In genomic region chr12:98741011-98741501, GRCm38 (mm10) we compare ENCODE assay signal across 9 mouse cellular contexts. TPM values are rescaled to one million over a fixed set of nuclear protein-coding genes. Genes with fewer than 3 reads are reported as not detected.
DNase-seq lines count a peak whose midpoint lies in the region; ATAC-seq and TF ChIP-seq lines count a peak whose summit lies in the region.
"Had no signal": no experiment of that assay in that cellular context is flagged by ENCODE, and none has a peak within 500 bp of the region (broad histone marks: within the 10 kb centered on the region; RNA-seq: fewer than 3 reads in every experiment).

No protein-coding gene starts in this region.

- no peaks in the 10 kb centered on the region for H3K9me3 ChIP-seq in liver, embryonic 12.5 days (replicated peaks)
- H3K9me3 ChIP-seq in heart, postnatal 0 days (replicated peaks; ENCODE audit: control insufficient read depth, low read length): no peaks in the 10 kb centered on the region
- no peaks in the 10 kb centered on the region for H3K9me3 ChIP-seq in midbrain, embryonic 16.5 days (replicated peaks; ENCODE audit: control insufficient read depth, low read length, poor library complexity, severe bottlenecking)

- no peak overlapping the region for H3K9ac ChIP-seq in liver, embryonic 12.5 days
- no peak overlapping the region for H3K9ac ChIP-seq in heart, postnatal 0 days (replicated peaks; ENCODE audit: low read depth, low read length)
- no peak overlapping the region for H3K9ac ChIP-seq in midbrain, embryonic 16.5 days (ENCODE audit: low read depth, low read length)

- TF ChIP-seq POLR2A in kidney, adult 2 months (IDR thresholded peaks at IDR 0.05; ENCODE audit: low read depth, low read length): no peak

- H3K4me3 ChIP-seq in liver, embryonic 12.5 days: no peak overlapping the region
- H3K4me3 ChIP-seq in heart, postnatal 0 days (ENCODE audit: low read depth, low read length): no peak overlapping the region
- H3K4me3 ChIP-seq in midbrain, embryonic 16.5 days (ENCODE audit: low read depth, low read length): no peak overlapping the region
- no peak overlapping the region for H3K4me3 ChIP-seq in kidney, adult 2 months (ENCODE audit: insufficient read depth, low read depth, low read length)

- no peak for TF ChIP-seq CTCF in heart, postnatal 0 days (IDR thresholded peaks at IDR 0.05; ENCODE audit: low read depth)
- no peak for TF ChIP-seq CTCF in kidney, adult 2 months (conservative IDR thresholded peaks at IDR 0.05; ENCODE audit: insufficient read depth, insufficient read length, low read depth, low read length)

- no peak overlapping the region for H3K27ac ChIP-seq in liver, embryonic 12.5 days
- peak overlapping the region; percentile 81 for H3K27ac ChIP-seq in heart, postnatal 0 days (ENCODE audit: low read depth)
- no peak overlapping the region for H3K27ac ChIP-seq in midbrain, embryonic 16.5 days (ENCODE audit: low read length)
- H3K27ac ChIP-seq in kidney, adult 2 months (ENCODE audit: insufficient read depth, low read depth, low read length): no peak overlapping the region

- ATAC-seq in liver, embryonic 12.5 days: 0 out of 2 replicates have a peak, but pooled peaks have one; percentile 9
- peak; percentile 44 for ATAC-seq in heart, postnatal 0 days (ENCODE audit: insufficient read depth, low read depth)
- ATAC-seq in midbrain, embryonic 16.5 days: peak; percentile 20; the same call in 1 of the 2 replicates
- ATAC-seq: inflammation-experienced regulatory T-cells, adult 6 months had no signal

- no peak for TF ChIP-seq EP300 in heart, postnatal 0 days (IDR thresholded peaks at IDR 0.05; ENCODE audit: low read depth)

- peaks cover 57% of the 10 kb centered on the region for H3K27me3 ChIP-seq in liver, embryonic 12.5 days (replicated peaks)
- H3K27me3 ChIP-seq in heart, postnatal 0 days (ENCODE audit: control insufficient read depth, insufficient read depth, low read length): no peaks in the 10 kb centered on the region
- peaks cover 7% of the 10 kb centered on the region; the same call in 1 of the 2 replicates for H3K27me3 ChIP-seq in midbrain, embryonic 16.5 days (ENCODE audit: control insufficient read depth, insufficient read depth, low read depth, low read length)
- no peaks in the 10 kb centered on the region for H3K27me3 ChIP-seq in kidney, adult 2 months (replicated peaks; ENCODE audit: control insufficient read depth, insufficient read depth, low read length)

- no peak overlapping the region for H3K4me2 ChIP-seq in liver, embryonic 12.5 days
- H3K4me2 ChIP-seq in heart, postnatal 0 days (ENCODE audit: low read depth, low read length): 0 out of 2 replicates have a peak overlapping the region, but pooled peaks have one; percentile 5
- no peak overlapping the region for H3K4me2 ChIP-seq in midbrain, embryonic 16.5 days (ENCODE audit: low read length)

- peak; percentile 9 to 43 for DNase-seq in adrenal gland, postnatal 36 days
- DNase-seq in adrenal gland, postnatal 25 days: no peak
- DNase-seq in liver: no peak
- DNase-seq in heart, postnatal 0 days (ENCODE audit: low spot score): peak; percentile 62
- DNase-seq in cerebellum, postnatal 25 days: no peak
- no peak for DNase-seq in kidney, adult 2 months

- H3K36me3 ChIP-seq in liver, embryonic 12.5 days: no peaks in the 10 kb centered on the region
- no peaks in the 10 kb centered on the region for H3K36me3 ChIP-seq in heart, postnatal 0 days (replicated peaks; ENCODE audit: control insufficient read depth, insufficient read depth, low read length)
- H3K36me3 ChIP-seq in midbrain, embryonic 16.5 days (ENCODE audit: control insufficient read depth, insufficient read depth, low read length): no peaks in the 10 kb centered on the region
- no peaks in the 10 kb centered on the region for H3K36me3 ChIP-seq in kidney, adult 2 months (ENCODE audit: control insufficient read depth, insufficient read depth, low read length)

- WGBS in liver, embryonic 12.5 days (ENCODE audit: insufficient replicate concordance): 38% methylated on average over 3 of the region's 3 CpGs
- WGBS in heart, postnatal 0 days: 30% methylated on average over 3 of the region's 3 CpGs
- 65% methylated on average over 3 of the region's 3 CpGs for WGBS in midbrain, embryonic 16.5 days
- 43% methylated on average over 3 of the region's 3 CpGs for WGBS in kidney, adult 2 months

- H3K4me1 ChIP-seq in liver, embryonic 12.5 days: peaks cover 7% of the 10 kb centered on the region
- H3K4me1 ChIP-seq in heart, postnatal 0 days (ENCODE audit: control insufficient read depth, insufficient read depth): peaks cover 18% of the 10 kb centered on the region
- H3K4me1 ChIP-seq in midbrain, embryonic 16.5 days (ENCODE audit: control insufficient read depth, insufficient read depth, low read length): peaks cover 16% of the 10 kb centered on the region
- no peaks in the 10 kb centered on the region for H3K4me1 ChIP-seq in kidney, adult 2 months (ENCODE audit: control insufficient read depth, insufficient read depth, low read length)

RNA-seq across cellular contexts. Expression of gene Ptpn21, which starts 3.9 kb away (rescaled TPM):
- 10 to 100 TPM; 20.2 to 23.6 TPM for total RNA-seq in adrenal gland, postnatal 36 days (2021)
- 20.8 and 24.0 TPM in 2 replicates for total RNA-seq in adrenal gland, postnatal 25 days (2021)
- polyA plus RNA-seq in liver, embryonic 12.5 days (2016; fragmentation: Nextera tagmentation; extraction: Ambion mirVana): 2.4 and 2.8 TPM in 2 replicates
- total RNA-seq in heart, postnatal 0 days (2014; rRNA removed; ENCODE audit: low replicate concordance): 8.7 and 16.0 TPM in 2 replicates
- polyA plus RNA-seq in heart, postnatal 0 days (2015; fragmentation: Nextera tagmentation; extraction: Ambion mirVana): 5.4 and 6.0 TPM in 2 replicates
- 4.0 and 4.9 TPM in 2 replicates for polyA plus RNA-seq in midbrain, embryonic 16.5 days (2015; fragmentation: Nextera tagmentation; extraction: Ambion mirVana)
- polyA plus RNA-seq in kidney, adult 2 months (2012; rRNA removed): 25.4 and 27.5 TPM in 2 replicates

RNA-seq across cellular contexts. Expression of gene Zc3h14, which starts 5.7 kb away (rescaled TPM):
- total RNA-seq in adrenal gland, postnatal 36 days (2021): 10 to 100 TPM; 84.9 to 86.1 TPM
- total RNA-seq in adrenal gland, postnatal 25 days (2021): 90.7 and 130 TPM in 2 replicates
- polyA plus RNA-seq in liver, embryonic 12.5 days (2016; fragmentation: Nextera tagmentation; extraction: Ambion mirVana): 65.4 and 67.9 TPM in 2 replicates
- 73.1 TPM in 2 replicates for total RNA-seq in heart, postnatal 0 days (2014; rRNA removed; ENCODE audit: low replicate concordance)
- 64.4 and 64.6 TPM in 2 replicates for polyA plus RNA-seq in heart, postnatal 0 days (2015; fragmentation: Nextera tagmentation; extraction: Ambion mirVana)
- 103 and 109 TPM in 2 replicates for polyA plus RNA-seq in midbrain, embryonic 16.5 days (2015; fragmentation: Nextera tagmentation; extraction: Ambion mirVana)
- 72.5 and 74.7 TPM in 2 replicates for polyA plus RNA-seq in kidney, adult 2 months (2012; rRNA removed)

Comparison
In these comparisons a context has a peak if more than half of its experiments do, and no peak if none do; other contexts are left out.
1. DNase-seq: peak in adrenal gland, postnatal 36 days (2 of 2) and heart, postnatal 0 days (single experiment); none in adrenal gland, postnatal 25 days (single experiment), liver (single experiment), cerebellum, postnatal 25 days (0 of 2) and kidney, adult 2 months (single experiment).
2. Peak in every context shown above with its lines, with median percentiles within 50 percentile points of each other: ATAC-seq.